ENCODE assay signal across 8 mouse cellular contexts in the genomic region with DNA sequence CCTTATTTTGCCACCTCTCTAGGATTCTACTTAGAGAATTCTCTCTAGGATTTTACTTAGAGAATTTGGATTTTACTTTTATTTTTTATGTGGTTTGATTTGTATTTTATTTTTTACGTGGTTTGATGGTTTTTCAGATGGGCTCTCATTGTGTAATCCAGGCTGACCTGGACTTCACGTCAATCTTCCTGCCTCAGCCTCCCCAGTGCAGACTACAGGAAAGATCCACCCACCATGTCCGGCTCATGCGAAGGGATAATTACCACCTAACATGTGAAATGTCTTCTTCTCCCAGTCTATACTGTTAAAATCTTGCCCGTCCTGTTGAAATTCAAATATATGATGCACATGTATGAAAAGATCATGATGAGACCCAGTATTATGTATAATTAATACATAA. TPM values are rescaled to one million over a fixed set of nuclear protein-coding genes. Genes with fewer than 3 reads are reported as not detected.
A peak's percentile ranks its signal among the peaks of the same experiment; 100 is the strongest.
DNase-seq lines count a peak whose midpoint lies in the region; ATAC-seq lines count a peak whose summit lies in the region.
"Had no signal": no experiment of that assay in that cellular context is flagged by ENCODE, and none has a peak within 500 bp of the region (broad histone marks: within the 10 kb centered on the region; RNA-seq: fewer than 3 reads in every experiment).

No protein-coding gene starts in this region.

- H3K27me3 ChIP-seq in megakaryocyte, embryonic 14.5 days (replicated peaks) = peaks cover 45% of the 10 kb centered on the region
- no peaks in the 10 kb centered on the region for H3K27me3 ChIP-seq in forebrain, embryonic 16.5 days (replicated peaks; ENCODE audit: control insufficient read depth, insufficient read depth, low read length)
- H3K27me3 ChIP-seq in liver, embryonic 13.5 days = peaks cover 39% of the 10 kb centered on the region

- H3K36me3 ChIP-seq in megakaryocyte, embryonic 14.5 days (replicated peaks; ENCODE audit: low read length) = peaks cover 3% of the 10 kb centered on the region
- H3K36me3 ChIP-seq in forebrain, embryonic 16.5 days (ENCODE audit: control insufficient read depth, insufficient read depth) = peaks cover 7% of the 10 kb centered on the region; the same call in 1 of the 2 replicates
- H3K36me3 ChIP-seq in liver, embryonic 13.5 days = peaks cover 16% of the 10 kb centered on the region

- peaks cover 11% of the 10 kb centered on the region for H3K9me3 ChIP-seq in megakaryocyte, embryonic 14.5 days
- no peaks in the 10 kb centered on the region for H3K9me3 ChIP-seq in forebrain, embryonic 16.5 days (ENCODE audit: control insufficient read depth, low read length)
- no peaks in the 10 kb centered on the region for H3K9me3 ChIP-seq in liver, embryonic 13.5 days (replicated peaks)

- WGBS in forebrain, embryonic 16.5 days = 77% methylated on average over 5 of the region's 5 CpGs
- 55% methylated on average over 5 of the region's 5 CpGs for whole genome bisulfite sequencing in liver, embryonic 13.5 days (ENCODE audit: insufficient replicate concordance)

- H3K4me2 ChIP-seq in forebrain, embryonic 16.5 days (ENCODE audit: low read length) = peak overlapping the region; percentile 97
- peak overlapping the region; percentile 84 for H3K4me2 ChIP-seq in liver, embryonic 13.5 days

- DNase-seq in liver, embryonic 13.5 days = no peak
- no peak for DNase-seq in retina, embryonic 14.5 days (ENCODE audit: low spot score)
- no peak for DNase-seq in cerebellum, adult 11 months
- DNase-seq in urinary bladder, postnatal 14 days (ENCODE audit: low spot score) = no peak
- DNase-seq: adrenal gland, postnatal 25 days had no signal

- H3K4me3 ChIP-seq in megakaryocyte, embryonic 14.5 days (replicated peaks) = peak overlapping the region; percentile 73
- peak overlapping the region; percentile 62 for H3K4me3 ChIP-seq in forebrain, embryonic 16.5 days (replicated peaks; ENCODE audit: low read length)
- peak overlapping the region; percentile 74 for H3K4me3 ChIP-seq in liver, embryonic 13.5 days (replicated peaks)

- H3K9ac ChIP-seq in forebrain, embryonic 16.5 days (replicated peaks; ENCODE audit: low read depth, low read length) = no peak overlapping the region
- no peak overlapping the region for H3K9ac ChIP-seq in liver, embryonic 13.5 days

- H3K4me1 ChIP-seq in megakaryocyte, embryonic 14.5 days = peaks cover 30% of the 10 kb centered on the region
- H3K4me1 ChIP-seq in forebrain, embryonic 16.5 days (replicated peaks; ENCODE audit: control insufficient read depth, insufficient read depth, low read length) = peaks cover 6% of the 10 kb centered on the region
- peaks cover 15% of the 10 kb centered on the region for H3K4me1 ChIP-seq in liver, embryonic 13.5 days (replicated peaks)

- no peak overlapping the region for H3K27ac ChIP-seq in forebrain, embryonic 16.5 days (ENCODE audit: low read length)
- H3K27ac ChIP-seq in liver, embryonic 13.5 days = no peak overlapping the region

- ATAC-seq in megakaryocyte, adult 5-6 weeks (ENCODE audit: poor library complexity, severe bottlenecking) = no peak
- no peak for ATAC-seq in forebrain, embryonic 16.5 days
- no peak for ATAC-seq in liver, embryonic 13.5 days (ENCODE audit: low read depth)

RNA-seq across cellular contexts. Expression of gene Raph1, which starts 2.2 kb away (rescaled TPM):
- 0.58 and 4.9 TPM in 2 replicates for polyA plus RNA-seq in megakaryocyte, embryonic 14.5 days (2012; ENCODE audit: insufficient read depth, low replicate concordance)
- total RNA-seq in megakaryocyte, adult 5-6 weeks (2015) = 78.7 and 92.4 TPM in 2 replicates
- total RNA-seq in megakaryocyte, adult 5-6 weeks (2017) = 21.9 and 36.3 TPM in 2 replicates
- 18.9 and 21.8 TPM in 2 replicates for polyA plus RNA-seq in forebrain, embryonic 16.5 days (2015; fragmentation: Nextera tagmentation; extraction: Ambion mirVana)
- 30.4 and 38.1 TPM in 2 replicates for polyA plus RNA-seq in liver, embryonic 13.5 days (2015; fragmentation: Nextera tagmentation; extraction: Ambion mirVana)
